Mouse (Mus musculus): ENCODE measurements around the gene Fam19a5.

GRCm38 (mm10) chr15:87638270-87638669 is 94.2 kb downstream of the Fam19a5 start:
- TF ChIP-seq CTCF (IDR thresholded peaks at IDR 0.05; ENCODE audit: low read depth): no peak
- no peak for TF ChIP-seq EP300 (IDR thresholded peaks at IDR 0.05; ENCODE audit: low read depth)
